Mouse (Mus musculus): ENCODE data around the gene Apom. TPM values are rescaled to one million over a fixed set of nuclear protein-coding genes. Genes with fewer than 3 reads are reported as not detected.
A peak's percentile ranks its signal among the peaks of the same experiment; 100 is the strongest.

The Apom gene
- polyA plus RNA-seq, 1 experiment from 2014 or later = 0.75 TPM

DNA sequence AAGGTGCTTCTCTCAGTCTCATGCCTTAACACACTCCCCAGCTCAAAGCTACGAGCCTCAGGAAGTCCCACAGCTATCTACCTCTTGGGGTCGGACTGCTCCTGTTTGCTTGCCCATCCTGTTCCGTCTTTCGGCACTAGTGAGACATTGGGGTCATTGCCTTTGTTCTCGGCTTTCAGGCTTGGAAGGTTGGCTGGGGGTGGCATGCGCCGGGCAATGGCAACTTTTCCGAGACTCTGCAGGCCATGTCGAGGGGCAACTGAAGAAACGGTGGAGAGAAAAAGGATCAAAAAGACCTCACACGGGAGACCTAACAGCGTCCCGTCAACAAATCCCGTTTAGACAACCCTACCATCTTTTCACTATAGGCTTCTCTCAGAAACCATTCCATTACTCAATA is 30.3 kb upstream of the Apom start:
- Histone ChIP-seq H3K27me3 (ENCODE audit: control insufficient read depth, insufficient read depth, low read length) (no peaks in the 10 kb centered on the region), H3K4me3 (ENCODE audit: low read depth, low read length) (peak overlapping the region; percentile 89), H3K9ac (replicated peaks; ENCODE audit: low read depth, low read length) (no peak overlapping the region), H3K9me3 (ENCODE audit: control insufficient read depth, low read length) (no peaks in the 10 kb centered on the region), H3K4me1 (ENCODE audit: control insufficient read depth, insufficient read depth, low read length) (peaks cover 26% of the 10 kb centered on the region), H3K27ac (ENCODE audit: low read depth, low read length) (no peak overlapping the region), H3K4me2 (ENCODE audit: low read depth, low read length) (peak overlapping the region; percentile 89), H3K36me3 (ENCODE audit: control insufficient read depth, insufficient read depth, low read length) (peaks cover 48% of the 10 kb centered on the region)
- 79% methylated on average over 14 of the region's 14 CpGs for WGBS
- ATAC-seq (ENCODE audit: low read depth) = no peak

- Histone ChIP-seq H3K9ac (replicated peaks; ENCODE audit: low read depth, low read length) (no peak overlapping the region), H3K36me3 (ENCODE audit: control insufficient read depth, insufficient read depth, low read length) (peaks cover 55% of the 10 kb centered on the region)
- 75% methylated on average over 11 of the region's 11 CpGs for WGBS
Observed at GRCm38 (mm10) chr17:35161421-35161820, 29.6 kb upstream of the Apom start.

DNA sequence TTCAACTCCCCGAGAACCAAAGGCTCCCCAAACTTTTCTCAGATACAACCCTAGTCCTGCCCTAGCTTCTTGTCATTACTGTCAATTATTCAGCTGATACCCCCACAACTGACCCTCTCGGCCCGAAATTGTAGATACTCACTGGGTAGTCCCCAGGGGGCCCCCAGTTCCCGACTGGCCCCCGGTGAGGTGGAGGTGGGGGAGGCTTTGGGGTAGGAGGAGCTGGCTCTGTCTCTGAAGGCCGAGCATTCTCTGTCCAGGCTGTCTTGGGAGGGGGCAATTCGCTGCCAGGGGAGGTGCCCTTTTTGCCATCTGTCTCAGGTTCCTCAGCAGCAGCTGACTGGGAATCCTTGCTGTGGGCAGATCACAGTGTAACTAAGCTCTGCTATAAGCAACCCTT is 27.8 kb upstream of the Apom start:
- H3K27me3 ChIP-seq (ENCODE audit: control insufficient read depth, insufficient read depth, low read length) = no peaks in the 10 kb centered on the region
- 85% methylated on average over 7 of the region's 7 CpGs for WGBS
- H3K4me2 ChIP-seq (ENCODE audit: low read depth, low read length) = no peak overlapping the region
- no peak overlapping the region for H3K9ac ChIP-seq (replicated peaks; ENCODE audit: low read depth, low read length)
- no peaks in the 10 kb centered on the region for H3K9me3 ChIP-seq (ENCODE audit: control insufficient read depth, low read length)
- H3K36me3 ChIP-seq (ENCODE audit: control insufficient read depth, insufficient read depth, low read length) = peaks cover 73% of the 10 kb centered on the region
- no peak overlapping the region for H3K4me3 ChIP-seq (ENCODE audit: low read depth, low read length)
- ATAC-seq (ENCODE audit: low read depth) = no peak
- no peak overlapping the region for H3K27ac ChIP-seq (ENCODE audit: low read depth, low read length)
- peaks cover 17% of the 10 kb centered on the region; the same call in 1 of the 2 replicates for H3K4me1 ChIP-seq (ENCODE audit: control insufficient read depth, insufficient read depth, low read length)

More at GRCm38 (mm10) chr17:35161421-35161820, 29.6 kb upstream of the Apom start:
- Histone ChIP-seq H3K27ac (ENCODE audit: low read depth, low read length) (no peak overlapping the region), H3K4me3 (ENCODE audit: low read depth, low read length) (no peak overlapping the region), H3K4me1 (ENCODE audit: control insufficient read depth, insufficient read depth, low read length) (peaks cover 24% of the 10 kb centered on the region), H3K27me3 (ENCODE audit: control insufficient read depth, insufficient read depth, low read length) (no peaks in the 10 kb centered on the region), H3K9me3 (ENCODE audit: control insufficient read depth, low read length) (no peaks in the 10 kb centered on the region), H3K4me2 (ENCODE audit: low read depth, low read length) (no peak overlapping the region)
- no peak for ATAC-seq (ENCODE audit: low read depth)

DNA sequence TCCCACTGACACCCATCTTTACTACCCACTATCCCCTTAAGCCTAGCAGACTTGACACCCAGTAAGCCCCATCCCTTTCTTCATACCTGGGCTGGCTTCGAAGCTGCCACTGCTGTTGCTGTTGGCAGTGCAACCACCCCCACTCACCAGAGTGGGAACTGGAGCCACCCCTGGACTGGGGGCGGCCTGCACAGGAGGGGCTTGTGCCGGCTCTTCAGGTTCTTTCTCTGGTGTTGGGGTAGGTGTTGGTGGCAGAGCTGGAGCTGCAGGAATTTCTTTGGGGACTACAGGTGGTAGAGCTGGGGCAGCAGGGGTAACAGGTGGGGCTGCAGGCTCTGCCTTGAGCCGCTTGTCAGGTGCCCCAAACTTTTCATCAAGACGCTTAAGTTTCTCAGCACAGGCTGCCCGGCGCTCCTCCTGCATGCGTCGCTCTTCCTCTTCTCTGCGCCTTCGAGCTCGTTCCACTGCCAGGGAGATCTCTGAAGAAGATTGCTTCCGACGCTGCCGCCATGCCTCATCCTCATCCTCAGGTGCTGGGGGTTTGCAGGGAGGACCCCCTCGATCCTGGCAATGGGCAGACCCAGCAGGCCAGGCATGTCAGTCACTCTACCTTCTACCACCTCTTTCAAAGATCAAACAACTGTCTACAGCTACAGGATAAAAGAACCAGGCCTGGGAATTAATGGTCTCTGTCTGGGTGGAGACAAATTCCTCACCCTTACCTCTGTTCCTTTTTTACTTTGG is 27.2 kb upstream of the Apom start:
- ATAC-seq (ENCODE audit: low read depth) = no peak
- H3K27ac ChIP-seq (ENCODE audit: low read depth, low read length) = no peak overlapping the region
- H3K9ac ChIP-seq (replicated peaks; ENCODE audit: low read depth, low read length) = no peak overlapping the region
- no peaks in the 10 kb centered on the region for H3K9me3 ChIP-seq (ENCODE audit: control insufficient read depth, low read length)
- H3K4me1 ChIP-seq (ENCODE audit: control insufficient read depth, insufficient read depth, low read length) = peaks cover 17% of the 10 kb centered on the region; the same call in 1 of the 2 replicates
- peaks cover 79% of the 10 kb centered on the region for H3K36me3 ChIP-seq (ENCODE audit: control insufficient read depth, insufficient read depth, low read length)
- WGBS = 94% methylated on average over 16 of the region's 16 CpGs
- no peak overlapping the region for H3K4me3 ChIP-seq (ENCODE audit: low read depth, low read length)
- H3K27me3 ChIP-seq (ENCODE audit: control insufficient read depth, insufficient read depth, low read length) = no peaks in the 10 kb centered on the region
- H3K4me2 ChIP-seq (ENCODE audit: low read depth, low read length) = no peak overlapping the region

GRCm38 (mm10) chr17:35157661-35158175 is 25.9 kb upstream of the Apom start:
- peaks cover 11% of the 10 kb centered on the region; the same call in 1 of the 2 replicates for H3K4me1 ChIP-seq (ENCODE audit: control insufficient read depth, insufficient read depth, low read length)
- H3K9ac ChIP-seq (replicated peaks; ENCODE audit: low read depth, low read length) = no peak overlapping the region
- 93% methylated on average over 8 of the region's 8 CpGs for WGBS
- H3K27me3 ChIP-seq (ENCODE audit: control insufficient read depth, insufficient read depth, low read length) = no peaks in the 10 kb centered on the region
- no peak overlapping the region for H3K27ac ChIP-seq (ENCODE audit: low read depth, low read length)
- H3K36me3 ChIP-seq (ENCODE audit: control insufficient read depth, insufficient read depth, low read length) = peaks cover 92% of the 10 kb centered on the region
- ATAC-seq (ENCODE audit: low read depth) = no peak
- H3K4me3 ChIP-seq (ENCODE audit: low read depth, low read length) = no peak overlapping the region
- no peaks in the 10 kb centered on the region for H3K9me3 ChIP-seq (ENCODE audit: control insufficient read depth, low read length)
- no peak overlapping the region for H3K4me2 ChIP-seq (ENCODE audit: low read depth, low read length)

DNA sequence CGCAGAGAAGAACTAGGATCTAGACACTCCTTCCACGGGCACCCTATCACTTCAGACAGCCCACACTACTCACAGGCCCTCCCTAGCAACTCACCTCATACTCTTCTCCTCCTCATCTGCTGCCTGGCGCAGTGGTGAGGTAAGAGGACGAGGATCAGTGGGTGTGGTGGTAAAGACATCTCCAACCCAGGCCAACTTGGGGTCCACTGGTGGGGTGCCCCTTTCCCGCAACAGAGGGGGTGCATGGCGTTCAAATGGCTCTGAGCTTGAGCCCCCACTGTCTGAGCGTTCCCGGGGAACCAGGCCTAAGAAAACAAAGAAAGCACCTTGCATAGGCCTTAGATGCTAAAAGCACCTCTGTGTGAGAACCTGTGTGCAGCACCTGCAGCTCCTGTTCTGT is 25.4 kb upstream of the Apom start:
- Histone ChIP-seq H3K4me1 (ENCODE audit: control insufficient read depth, insufficient read depth, low read length) (peaks cover 7% of the 10 kb centered on the region; the same call in 1 of the 2 replicates), H3K9me3 (ENCODE audit: control insufficient read depth, low read length) (no peaks in the 10 kb centered on the region), H3K36me3 (ENCODE audit: control insufficient read depth, insufficient read depth, low read length) (peaks cover 97% of the 10 kb centered on the region), H3K27me3 (ENCODE audit: control insufficient read depth, insufficient read depth, low read length) (no peaks in the 10 kb centered on the region), H3K27ac (ENCODE audit: low read depth, low read length) (no peak overlapping the region), H3K4me2 (ENCODE audit: low read depth, low read length) (no peak overlapping the region), H3K9ac (replicated peaks; ENCODE audit: low read depth, low read length) (no peak overlapping the region), H3K4me3 (ENCODE audit: low read depth, low read length) (no peak overlapping the region)
- no peak for ATAC-seq (ENCODE audit: low read depth)
- 94% methylated on average over 8 of the region's 8 CpGs for WGBS

GRCm38 (mm10) chr17:35156461-35157200 is 24.8 kb upstream of the Apom start:
- Histone ChIP-seq H3K27me3 (ENCODE audit: control insufficient read depth, insufficient read depth, low read length) (no peaks in the 10 kb centered on the region), H3K4me1 (ENCODE audit: control insufficient read depth, insufficient read depth, low read length) (peaks cover under 1% of the 10 kb centered on the region; the same call in 1 of the 2 replicates), H3K27ac (ENCODE audit: low read depth, low read length) (no peak overlapping the region), H3K9me3 (ENCODE audit: control insufficient read depth, low read length) (no peaks in the 10 kb centered on the region), H3K4me3 (ENCODE audit: low read depth, low read length) (no peak overlapping the region), H3K4me2 (ENCODE audit: low read depth, low read length) (no peak overlapping the region), H3K9ac (replicated peaks; ENCODE audit: low read depth, low read length) (no peak overlapping the region), H3K36me3 (ENCODE audit: control insufficient read depth, insufficient read depth, low read length) (peaks cover 100% of the 10 kb centered on the region)
- 92% methylated on average over 33 of the region's 33 CpGs for WGBS
- no peak for ATAC-seq (ENCODE audit: low read depth)

DNA sequence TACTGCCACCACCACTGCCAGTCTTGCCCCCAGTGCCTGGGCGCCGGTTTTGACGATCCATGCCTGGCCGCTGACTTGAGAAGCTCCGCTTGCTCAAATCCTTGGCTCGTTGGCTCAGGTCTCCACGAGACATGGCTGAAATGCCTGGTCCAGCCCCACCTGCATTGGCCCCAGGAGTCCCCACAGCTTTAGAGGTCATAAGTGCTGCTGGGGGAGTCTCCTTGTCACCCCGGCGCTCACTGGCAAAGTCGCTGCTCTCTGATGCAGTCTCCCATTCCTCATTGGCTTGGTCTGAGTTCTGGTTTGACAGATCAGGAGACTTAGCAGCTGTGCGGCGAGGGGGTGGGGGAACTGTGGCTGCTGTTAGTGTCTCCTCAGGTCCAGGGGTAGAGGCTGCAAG is 23.6 kb upstream of the Apom start:
- H3K4me2 ChIP-seq (ENCODE audit: low read depth, low read length) = no peak overlapping the region
- ATAC-seq (ENCODE audit: low read depth) = no peak
- H3K9me3 ChIP-seq (ENCODE audit: control insufficient read depth, low read length) = no peaks in the 10 kb centered on the region
- WGBS = 93% methylated on average over 12 of the region's 12 CpGs
- H3K27ac ChIP-seq (ENCODE audit: low read depth, low read length) = no peak overlapping the region
- H3K27me3 ChIP-seq (ENCODE audit: control insufficient read depth, insufficient read depth, low read length) = no peaks in the 10 kb centered on the region
- peaks cover 98% of the 10 kb centered on the region for H3K36me3 ChIP-seq (ENCODE audit: control insufficient read depth, insufficient read depth, low read length)
- H3K9ac ChIP-seq (replicated peaks; ENCODE audit: low read depth, low read length) = no peak overlapping the region
- H3K4me1 ChIP-seq (ENCODE audit: control insufficient read depth, insufficient read depth, low read length) = no peaks in the 10 kb centered on the region
- no peak overlapping the region for H3K4me3 ChIP-seq (ENCODE audit: low read depth, low read length)

- H3K27ac ChIP-seq (ENCODE audit: low read depth, low read length) = no peak overlapping the region
- no peaks in the 10 kb centered on the region for H3K9me3 ChIP-seq (ENCODE audit: control insufficient read depth, low read length)
- no peak overlapping the region for H3K9ac ChIP-seq (replicated peaks; ENCODE audit: low read depth, low read length)
- H3K27me3 ChIP-seq (ENCODE audit: control insufficient read depth, insufficient read depth, low read length) = no peaks in the 10 kb centered on the region
- no peak for ATAC-seq (ENCODE audit: low read depth)
- H3K4me1 ChIP-seq (ENCODE audit: control insufficient read depth, insufficient read depth, low read length) = no peaks in the 10 kb centered on the region
- no peak overlapping the region for H3K4me2 ChIP-seq (ENCODE audit: low read depth, low read length)
- H3K36me3 ChIP-seq (ENCODE audit: control insufficient read depth, insufficient read depth, low read length) = peaks cover 98% of the 10 kb centered on the region
- H3K4me3 ChIP-seq (ENCODE audit: low read depth, low read length) = no peak overlapping the region
- WGBS = 79% methylated on average over 7 of the region's 7 CpGs
Observed at GRCm38 (mm10) chr17:35154616-35155015, 22.8 kb upstream of the Apom start.
